Comparison of ENCODE assay signal across 21 mouse cellular contexts in the genomic region with DNA sequence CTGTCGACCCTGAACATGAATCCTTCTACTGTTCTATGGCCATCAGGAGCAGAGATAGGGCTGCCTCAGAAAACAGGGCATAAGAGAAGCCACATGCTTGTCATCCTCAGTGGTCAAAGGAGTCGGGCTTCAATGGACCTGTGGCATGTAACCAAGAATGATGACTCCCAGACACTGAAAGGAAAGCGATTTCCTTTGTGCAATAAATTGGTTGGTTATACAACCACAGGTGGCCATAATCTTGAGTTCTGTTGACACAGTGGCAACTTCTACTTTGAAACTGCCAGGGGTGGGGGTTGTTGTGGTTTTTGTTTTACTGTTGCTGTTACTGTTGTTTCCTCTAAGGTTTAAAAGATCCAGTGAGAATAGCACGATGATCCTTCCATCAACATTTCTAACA.
DNase-seq lines count a peak whose midpoint lies in the region; ATAC-seq lines count a peak whose summit lies in the region.
"Had no signal": no experiment of that assay in that cellular context is flagged by ENCODE, and none has a peak within 500 bp of the region (broad histone marks: within the 10 kb centered on the region; RNA-seq: fewer than 3 reads in every experiment).

No protein-coding gene starts in this region.

- H3K4me3 ChIP-seq in limb, embryonic 10.5 days: no peak overlapping the region
- H3K4me3 ChIP-seq in neural tube, embryonic 15.5 days (replicated peaks): no peak overlapping the region
- H3K4me3 ChIP-seq: embryonic facial prominence, embryonic 10.5 days; layer of hippocampus, adult 2 months; limb, embryonic 13.5 days; liver, embryonic 13.5 days; midbrain, embryonic 15.5 days; neural tube, embryonic 13.5 days had no signal

- DNase-seq in 3134 (ENCODE audit: extremely low read depth, insufficient read length, low spot score): peak; percentile 55
- DNase-seq in 3T3-L1 (ENCODE audit: low read depth, low spot score): peak; percentile 33
- DNase-seq in Muller cell, postnatal 12 days (ENCODE audit: inconsistent ontology term): peak; percentile 73
- DNase-seq in limb, embryonic 10.5 days (ENCODE audit: low spot score): no peak
- DNase-seq in frontal cortex, postnatal 36 days (ENCODE audit: low spot score in 2 of 2): no peak
- no peak for DNase-seq in lung, postnatal 36 days
- DNase-seq: adrenal gland, postnatal 14 days; cerebellum, adult 9-10 months; gastrocnemius, postnatal 36 days; kidney, adult 18-20 months; liver, embryonic 13.5 days; lung, embryonic 14.5 days; thymus, postnatal 36 days had no signal

- H3K36me3 ChIP-seq in limb, embryonic 10.5 days: no peaks in the 10 kb centered on the region
- no peaks in the 10 kb centered on the region for H3K36me3 ChIP-seq in neural tube, embryonic 15.5 days
- H3K36me3 ChIP-seq: embryonic facial prominence, embryonic 10.5 days; limb, embryonic 13.5 days; liver, embryonic 13.5 days; midbrain, embryonic 15.5 days; neural tube, embryonic 13.5 days had no signal

- H3K27me3 ChIP-seq in limb, embryonic 10.5 days (ENCODE audit: low read depth, poor library complexity, severe bottlenecking): no peaks in the 10 kb centered on the region
- no peaks in the 10 kb centered on the region for H3K27me3 ChIP-seq in neural tube, embryonic 15.5 days (replicated peaks)
- H3K27me3 ChIP-seq: limb, embryonic 13.5 days; liver, embryonic 13.5 days; midbrain, embryonic 15.5 days; neural tube, embryonic 13.5 days had no signal

- H3K27ac ChIP-seq in limb, embryonic 10.5 days: peak overlapping the region; percentile 21; the same call in 1 of the 2 replicates
- H3K27ac ChIP-seq in neural tube, embryonic 15.5 days (replicated peaks): no peak overlapping the region
- H3K27ac ChIP-seq: embryonic facial prominence, embryonic 10.5 days; hindbrain, postnatal 0 days; layer of hippocampus, adult 2 months; limb, embryonic 13.5 days; liver, embryonic 13.5 days; midbrain, embryonic 15.5 days; neural tube, embryonic 13.5 days had no signal

- 73% methylated on average over 4 of the region's 4 CpGs for WGBS in limb, embryonic 10.5 days
- 44% methylated on average over 4 of the region's 4 CpGs for WGBS in neural tube, embryonic 15.5 days

- H3K4me2 ChIP-seq in neural tube, embryonic 15.5 days: no peak overlapping the region
- H3K4me2 ChIP-seq: limb, embryonic 13.5 days; liver, embryonic 13.5 days; lung, embryonic 14.5 days; midbrain, embryonic 15.5 days; neural tube, embryonic 13.5 days had no signal

- no peak overlapping the region for H3K9ac ChIP-seq in neural tube, embryonic 15.5 days (replicated peaks)
- H3K9ac ChIP-seq: limb, embryonic 13.5 days; liver, embryonic 13.5 days; lung, embryonic 14.5 days; midbrain, embryonic 15.5 days; neural tube, embryonic 13.5 days had no signal

- no peaks in the 10 kb centered on the region for H3K9me3 ChIP-seq in limb, embryonic 10.5 days (replicated peaks)
- H3K9me3 ChIP-seq in neural tube, embryonic 15.5 days (replicated peaks): no peaks in the 10 kb centered on the region
- H3K9me3 ChIP-seq: embryonic facial prominence, embryonic 10.5 days; limb, embryonic 13.5 days; liver, embryonic 13.5 days; midbrain, embryonic 15.5 days; neural tube, embryonic 13.5 days had no signal

- peaks cover 30% of the 10 kb centered on the region for H3K4me1 ChIP-seq in limb, embryonic 10.5 days
- peaks cover 2% of the 10 kb centered on the region; the same call in 1 of the 2 replicates for H3K4me1 ChIP-seq in neural tube, embryonic 15.5 days
- H3K4me1 ChIP-seq: liver, embryonic 13.5 days; midbrain, embryonic 15.5 days had no signal

- ATAC-seq in neural tube, embryonic 15.5 days (ENCODE audit: low FRiP score): no peak
- ATAC-seq: forebrain, embryonic 16.5 days; hindbrain, postnatal 0 days; midbrain, embryonic 15.5 days had no signal

Comparison
In these comparisons a context has a peak if more than half of its experiments do, and no peak if none do; other contexts are left out.
1. DNase-seq: peak in 3134 (single experiment), 3T3-L1 (single experiment) and Muller cell, postnatal 12 days (single experiment); none in limb, embryonic 10.5 days (single experiment), frontal cortex, postnatal 36 days (0 of 2) and lung, postnatal 36 days (single experiment).